10 mouse cellular contexts compared by ENCODE assay signal in the genomic region with DNA sequence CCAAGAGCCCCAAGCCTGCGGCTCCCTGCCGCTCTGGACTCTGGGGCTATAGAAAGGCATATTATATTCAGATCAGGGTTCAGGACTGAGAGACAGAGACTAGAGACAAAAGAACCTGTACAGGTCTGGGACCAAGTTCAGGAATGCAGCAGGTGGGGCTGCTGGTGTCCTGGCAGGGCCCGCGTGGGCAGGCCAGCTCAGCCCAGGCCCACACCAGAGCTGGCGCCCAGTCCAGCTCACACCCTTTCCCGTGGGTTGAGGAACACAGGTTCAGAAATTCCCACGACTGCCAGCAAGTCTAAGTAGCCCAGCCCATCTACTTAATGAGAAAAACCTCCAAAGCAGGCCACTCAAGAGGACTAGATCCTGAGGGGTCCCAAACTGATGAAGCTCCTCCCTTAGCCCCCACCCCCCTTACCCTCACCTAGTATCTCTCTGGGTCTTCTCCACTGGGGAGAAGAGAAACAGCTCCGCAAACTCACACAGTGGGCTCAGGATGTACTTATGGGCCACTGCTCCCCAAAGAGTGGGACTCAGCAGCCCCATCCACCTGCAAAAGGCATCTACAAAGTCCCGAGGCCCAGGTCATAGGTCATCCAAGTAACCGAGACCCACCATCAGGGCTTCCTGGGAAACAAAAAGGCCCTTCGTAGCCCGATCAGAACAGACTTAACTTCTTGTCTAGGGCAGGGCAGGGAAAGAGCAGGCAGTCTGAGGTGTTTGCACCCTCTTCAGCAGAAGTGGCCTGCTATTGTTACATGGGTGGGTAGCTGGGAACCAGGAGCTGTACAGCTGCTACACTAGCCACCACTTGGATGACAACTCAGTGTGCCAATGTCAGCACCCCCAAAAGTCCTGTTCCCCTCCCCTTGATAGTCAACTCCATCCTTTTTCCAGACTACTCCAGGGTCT. TPM values are rescaled to one million over a fixed set of nuclear protein-coding genes. Genes with fewer than 3 reads are reported as not detected.
DNase-seq lines count a peak whose midpoint lies in the region; ATAC-seq and TF ChIP-seq lines count a peak whose summit lies in the region.
"Had no signal": no experiment of that assay in that cellular context is flagged by ENCODE, and none has a peak within 500 bp of the region (broad histone marks: within the 10 kb centered on the region; RNA-seq: fewer than 3 reads in every experiment).

No protein-coding gene starts in this region.

- H3K4me1 ChIP-seq in lung, postnatal 0 days (ENCODE audit: insufficient read depth, low read depth, low read length) = peaks cover 47% of the 10 kb centered on the region
- peaks cover 27% of the 10 kb centered on the region for H3K4me1 ChIP-seq in hindbrain, embryonic 11.5 days (replicated peaks; ENCODE audit: control insufficient read depth, insufficient read depth, low read length)
- H3K4me1 ChIP-seq in neural tube, embryonic 15.5 days = peaks cover 80% of the 10 kb centered on the region

- no peaks in the 10 kb centered on the region for H3K9me3 ChIP-seq in lung, postnatal 0 days (ENCODE audit: low read length)
- H3K9me3 ChIP-seq in hindbrain, embryonic 11.5 days (ENCODE audit: control insufficient read depth, low read length) = no peaks in the 10 kb centered on the region
- H3K9me3 ChIP-seq in neural tube, embryonic 15.5 days (replicated peaks) = no peaks in the 10 kb centered on the region
- H3K9me3 ChIP-seq: stomach, embryonic 15.5 days had no signal

- 65% methylated on average over 12 of the region's 12 CpGs for WGBS in lung, postnatal 0 days
- WGBS in hindbrain, embryonic 11.5 days = 61% methylated on average over 12 of the region's 12 CpGs
- WGBS in neural tube, embryonic 15.5 days = 67% methylated on average over 12 of the region's 12 CpGs

- H3K4me3 ChIP-seq in lung, postnatal 0 days (ENCODE audit: low read depth, low read length) = no peak overlapping the region
- no peak overlapping the region for H3K4me3 ChIP-seq in hindbrain, embryonic 11.5 days (ENCODE audit: low read depth, low read length)
- no peak overlapping the region; the same call in 1 of the 2 replicates for H3K4me3 ChIP-seq in neural tube, embryonic 15.5 days (replicated peaks)

- peaks cover 6% of the 10 kb centered on the region; the same call in 1 of the 2 replicates for H3K36me3 ChIP-seq in lung, postnatal 0 days (ENCODE audit: insufficient read depth, low read length)
- H3K36me3 ChIP-seq in hindbrain, embryonic 11.5 days (ENCODE audit: control insufficient read depth, insufficient read depth, low read length) = no peaks in the 10 kb centered on the region; the same call in 1 of the 2 replicates
- H3K36me3 ChIP-seq in neural tube, embryonic 15.5 days = peaks cover 7% of the 10 kb centered on the region; the same call in 1 of the 2 replicates
- H3K36me3 ChIP-seq: stomach, embryonic 15.5 days had no signal

- H3K27ac ChIP-seq in lung, postnatal 0 days (ENCODE audit: low read length) = peak overlapping the region; percentile 64
- peak overlapping the region; percentile 93; the same call in 1 of the 2 replicates for H3K27ac ChIP-seq in hindbrain, embryonic 11.5 days (ENCODE audit: low read depth, low read length)
- no peak overlapping the region for H3K27ac ChIP-seq in neural tube, embryonic 15.5 days (replicated peaks)
- H3K27ac ChIP-seq: stomach, embryonic 15.5 days had no signal

- TF ChIP-seq EP300 in lung, postnatal 0 days (IDR thresholded peaks at IDR 0.05) = no peak

- no peaks in the 10 kb centered on the region for H3K27me3 ChIP-seq in lung, postnatal 0 days (replicated peaks; ENCODE audit: insufficient read depth, low read length)
- H3K27me3 ChIP-seq in hindbrain, embryonic 11.5 days (ENCODE audit: control insufficient read depth, insufficient read depth, low read length) = no peaks in the 10 kb centered on the region
- H3K27me3 ChIP-seq in neural tube, embryonic 15.5 days (replicated peaks) = no peaks in the 10 kb centered on the region
- H3K27me3 ChIP-seq: stomach, embryonic 15.5 days had no signal

- no peak overlapping the region for H3K9ac ChIP-seq in lung, postnatal 0 days (replicated peaks; ENCODE audit: low read depth)
- peak overlapping the region; percentile 15; the same call in 1 of the 2 replicates for H3K9ac ChIP-seq in hindbrain, embryonic 11.5 days (ENCODE audit: low read depth, low read length)
- no peak overlapping the region for H3K9ac ChIP-seq in neural tube, embryonic 15.5 days (replicated peaks)
- H3K9ac ChIP-seq: stomach, embryonic 15.5 days had no signal

- peak overlapping the region; percentile 14; the same call in 1 of the 2 replicates for H3K4me2 ChIP-seq in lung, postnatal 0 days (replicated peaks; ENCODE audit: low read depth, low read length)
- H3K4me2 ChIP-seq in hindbrain, embryonic 11.5 days (replicated peaks; ENCODE audit: low read depth, low read length) = peak overlapping the region; percentile 75
- H3K4me2 ChIP-seq in neural tube, embryonic 15.5 days = peak overlapping the region; percentile 62

- no peak for TF ChIP-seq CTCF in lung, postnatal 0 days (IDR thresholded peaks at IDR 0.05)

- DNase-seq in cerebellum, adult 11-12 months = peak; percentile 66
- DNase-seq in lung, postnatal 0 days (ENCODE audit: low spot score) = peak; percentile 53
- DNase-seq in lung, postnatal 25 days (ENCODE audit: low spot score) = no peak
- DNase-seq in hindbrain, embryonic 11.5 days (ENCODE audit: low spot score) = no peak
- no peak for DNase-seq in yolk sac, embryonic 10.5 days (ENCODE audit: low spot score)
- DNase-seq in spleen, adult 18-20 months = no peak
- DNase-seq: layer of hippocampus, adult 9-11 months had no signal

- no peak for ATAC-seq in cerebellum, adult (ENCODE audit: insufficient number of reproducible peaks, low FRiP score, low TSS enrichment)
- ATAC-seq in lung, postnatal 0 days = 0 out of 2 replicates have a peak, but pooled peaks have one; percentile 8
- no peak for ATAC-seq in hindbrain, embryonic 11.5 days (ENCODE audit: low FRiP score)
- ATAC-seq in neural tube, embryonic 15.5 days (ENCODE audit: low FRiP score) = no peak

RNA-seq across cellular contexts. Expression of a gene that starts 3.6 kb away (rescaled TPM):
- polyA plus RNA-seq in lung, postnatal 0 days (2015; fragmentation: Nextera tagmentation; extraction: Ambion mirVana) = 65.6 and 79.0 TPM in 2 replicates
- 32.2 and 36.6 TPM in 2 replicates for polyA plus RNA-seq in hindbrain, embryonic 11.5 days (2014; fragmentation: Nextera tagmentation; extraction: Ambion mirVana)
- 74.0 and 77.4 TPM in 2 replicates for polyA plus RNA-seq in neural tube, embryonic 15.5 days (2015; fragmentation: Nextera tagmentation; extraction: Ambion mirVana)

RNA-seq across cellular contexts. Expression of a gene that starts 22.4 kb away (rescaled TPM):
- polyA plus RNA-seq in lung, postnatal 0 days (2015; fragmentation: Nextera tagmentation; extraction: Ambion mirVana) = 0.88 and 1.3 TPM in 2 replicates
- polyA plus RNA-seq in hindbrain, embryonic 11.5 days (2014; fragmentation: Nextera tagmentation; extraction: Ambion mirVana) = 13.2 and 14.0 TPM in 2 replicates
- 2.2 and 5.1 TPM in 2 replicates for polyA plus RNA-seq in neural tube, embryonic 15.5 days (2015; fragmentation: Nextera tagmentation; extraction: Ambion mirVana)

RNA-seq across cellular contexts. Expression of a gene that starts 36.9 kb away (rescaled TPM):
- polyA plus RNA-seq in lung, postnatal 0 days (2015; fragmentation: Nextera tagmentation; extraction: Ambion mirVana) = 15.8 and 16.7 TPM in 2 replicates
- polyA plus RNA-seq in hindbrain, embryonic 11.5 days (2014; fragmentation: Nextera tagmentation; extraction: Ambion mirVana) = 28.8 and 31.9 TPM in 2 replicates
- 40.4 and 42.0 TPM in 2 replicates for polyA plus RNA-seq in neural tube, embryonic 15.5 days (2015; fragmentation: Nextera tagmentation; extraction: Ambion mirVana)

RNA-seq across cellular contexts. Expression of a gene that starts 41.2 kb away (rescaled TPM):
- polyA plus RNA-seq in lung, postnatal 0 days (2015; fragmentation: Nextera tagmentation; extraction: Ambion mirVana) = 74.7 and 79.9 TPM in 2 replicates
- polyA plus RNA-seq in hindbrain, embryonic 11.5 days (2014; fragmentation: Nextera tagmentation; extraction: Ambion mirVana) = 76.0 and 80.1 TPM in 2 replicates
- 111 and 121 TPM in 2 replicates for polyA plus RNA-seq in neural tube, embryonic 15.5 days (2015; fragmentation: Nextera tagmentation; extraction: Ambion mirVana)

RNA-seq across cellular contexts. Expression of a gene that starts 42.2 kb away (rescaled TPM):
- polyA plus RNA-seq in lung, postnatal 0 days (2015; fragmentation: Nextera tagmentation; extraction: Ambion mirVana) = not detected in 2 replicates
- polyA plus RNA-seq in hindbrain, embryonic 11.5 days (2014; fragmentation: Nextera tagmentation; extraction: Ambion mirVana) = 0.06 and 0.08 TPM in 2 replicates
- 0.10 and 0.12 TPM in 2 replicates for polyA plus RNA-seq in neural tube, embryonic 15.5 days (2015; fragmentation: Nextera tagmentation; extraction: Ambion mirVana)
- polyA plus RNA-seq: stomach, embryonic 15.5 days had no signal

Comparison
In these comparisons a context has a peak if more than half of its experiments do, and no peak if none do; other contexts are left out.
1. DNase-seq: peak in cerebellum, adult 11-12 months (single experiment) and lung, postnatal 0 days (single experiment); none in lung, postnatal 25 days (single experiment), hindbrain, embryonic 11.5 days (single experiment), yolk sac, embryonic 10.5 days (single experiment) and spleen, adult 18-20 months (0 of 2).
2. H3K4me2 ChIP-seq: peak in every context shown above with its lines; median percentile 75 in hindbrain, embryonic 11.5 days; 62 in neural tube, embryonic 15.5 days; 14 in lung, postnatal 0 days.